Mouse (Mus musculus): ENCODE measurements around the gene Gm4175. TPM values are rescaled to one million over a fixed set of nuclear protein-coding genes. Genes with fewer than 3 reads are reported as not detected.
"Not testable (repeated sequence)": the region's sequence is repeated elsewhere in the genome, so short reads cannot be mapped to it uniquely, and the experiment has no call there.

The Gm4175 gene
- total RNA-seq (2021), result not detected
- long read RNA-seq, experiment 1, result 0 reads
- long read RNA-seq, experiment 2, result 0 reads

DNA sequence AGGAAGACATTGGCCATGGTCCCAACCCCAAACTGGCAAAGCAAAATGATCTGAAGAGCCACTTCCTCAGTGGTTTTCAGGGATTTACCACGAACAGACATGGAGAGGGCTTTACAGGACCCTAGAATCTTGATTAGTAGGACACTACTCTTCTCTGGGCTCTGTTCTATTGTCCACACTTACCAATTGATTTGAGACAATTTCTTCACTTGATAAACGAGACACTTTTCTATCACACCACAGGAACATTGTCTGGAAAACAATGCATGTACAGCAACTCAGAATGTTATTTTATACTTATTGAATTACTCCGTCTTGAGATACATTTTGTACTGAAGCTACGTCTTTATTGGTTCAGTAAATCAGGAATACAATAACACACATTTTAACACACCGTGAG lies at the start of gene Gm4175:
Gene Gm4175, minus strand, starts transcription at position 101 of the 400 bp plus-strand sequence.
- not testable (repeated sequence) for DNase-seq

GRCm38 (mm10) chr7:21796628-21797027 lies 35.4 kb upstream of the Gm4175 start, which contains the start of gene Gm4177:
Gene Gm4177 (minus strand): TSS chr7:21796728.
- DNase-seq, result not testable (repeated sequence)

Other genes starting within 250 kb of the Gm4175 start
- not detected for gene Vmn1r130, start 249.7 kb downstream of the Gm4175 start, total RNA-seq (2021)
- gene Vmn1r131, start 215.4 kb downstream of the Gm4175 start, total RNA-seq (2021), result not detected
- not detected for gene Vmn1r132, start 147.4 kb downstream of the Gm4175 start, total RNA-seq (2021)
- not detected for gene Gm4177, start 35.3 kb upstream of the Gm4175 start, total RNA-seq (2021)
- gene Vmn1r135, start 70.9 kb upstream of the Gm4175 start, total RNA-seq (2021), result not detected
- gene Gm5725, start 82.8 kb upstream of the Gm4175 start, total RNA-seq (2021), result not detected
- gene Gm5891, start 159.8 kb upstream of the Gm4175 start, total RNA-seq (2021), result not detected
- gene Vmn1r137, start 233.1 kb upstream of the Gm4175 start, total RNA-seq (2021), result not detected

Measured in gastrocnemius, postnatal 25 days (tissue).